Mouse (Mus musculus): ENCODE measurements around the gene Syt1.

Syt1 gene

GRCm38 (mm10) chr10:108448421-108448820 is 562.4 kb downstream of the Syt1 start:
- DNase-seq (ENCODE audit: low spot score in 2 of 2), result peak in 1 of 2 experiments; percentile 24
